Mouse (Mus musculus): ENCODE measurements around the gene Dut. TPM values are rescaled to one million over a fixed set of nuclear protein-coding genes. Genes with fewer than 3 reads are reported as not detected.

Dut gene
- total RNA-seq, 2 experiments from 2014 or later, result 15.1 to 22.6 TPM

DNA sequence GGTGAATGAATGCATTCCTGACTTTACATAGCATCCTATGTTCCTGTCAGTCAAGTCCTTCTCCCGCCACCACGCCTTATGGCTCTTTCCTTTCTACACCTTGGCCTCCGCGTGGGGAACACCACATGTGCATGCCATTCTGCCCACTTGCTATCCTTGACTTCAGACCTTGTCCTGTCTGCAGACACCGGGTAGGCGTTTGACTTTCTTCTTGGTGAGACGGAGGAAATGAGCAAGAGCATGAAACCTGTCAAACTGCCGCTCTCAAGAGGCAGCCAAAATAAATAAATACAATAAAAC lies 55.6 kb downstream of the Dut start:
- DNase-seq (ENCODE audit: low spot score in 2 of 2), result no peak

DNA sequence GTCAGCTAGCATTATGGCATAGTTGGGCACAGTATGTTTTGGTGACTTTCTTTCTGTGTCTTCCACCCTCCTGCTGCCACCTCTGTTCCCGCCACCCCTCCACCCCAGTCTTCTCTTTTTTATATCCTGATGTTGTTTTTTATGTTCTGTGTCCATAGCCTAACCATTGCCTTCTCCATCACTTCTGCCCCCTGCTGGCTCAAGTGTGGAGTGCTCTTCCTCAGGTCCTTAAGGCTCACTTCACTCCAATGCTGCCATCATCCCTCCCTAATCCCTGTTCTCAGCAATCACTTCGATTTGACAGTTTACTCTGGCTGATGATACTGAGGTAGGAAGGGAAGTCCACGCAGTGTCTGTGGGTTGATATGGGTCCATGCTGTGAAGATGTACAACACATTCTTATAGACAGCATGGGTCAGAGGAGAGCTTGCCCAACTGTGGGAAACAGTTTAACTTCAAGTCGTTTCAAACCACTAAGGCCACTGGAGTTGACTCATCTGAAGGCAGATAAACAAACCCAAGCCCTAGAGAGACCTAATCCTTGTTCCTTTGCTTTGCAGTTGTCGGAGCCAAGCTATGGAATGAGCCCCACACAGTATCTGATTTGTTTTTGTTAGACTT lies 56.9 kb downstream of the Dut start:
- DNase-seq (ENCODE audit: low spot score in 2 of 2), result no peak

DNA sequence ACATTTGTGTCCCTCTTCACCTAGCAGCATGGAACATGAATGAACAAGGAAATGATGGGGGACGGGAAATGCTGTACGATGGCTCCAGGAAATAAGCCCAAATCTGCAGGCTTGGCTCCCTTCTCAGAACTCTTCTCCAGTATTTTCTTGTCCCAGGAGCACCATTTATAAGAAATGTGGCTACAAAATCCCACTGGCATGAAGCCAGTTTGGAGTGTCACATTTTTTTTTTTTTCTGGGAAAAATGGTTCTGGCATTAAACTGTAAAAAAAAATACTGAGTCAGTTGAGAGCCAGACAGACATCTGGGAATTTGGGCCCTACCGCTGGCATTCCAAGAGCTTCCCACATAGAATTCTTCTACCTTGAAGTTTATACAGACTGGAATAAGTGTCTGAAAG lies 57.8 kb downstream of the Dut start:
- DNase-seq (ENCODE audit: low spot score in 2 of 2), result no peak

- no peak for DNase-seq (ENCODE audit: low spot score in 2 of 2)
Observed at GRCm38 (mm10) chr2:125305671-125306070, 58.7 kb downstream of the Dut start.

Other genes starting within 250 kb of the Dut start
- gene Slc24a5, start 179.1 kb upstream of the Dut start, total RNA-seq (2021), result under 1 TPM in 1 of 2 experiments, not detected in 1; 0.16 TPM
- gene Myef2, start 123.5 kb upstream of the Dut start, total RNA-seq (2021), result 10 to 100 TPM; 21.5 to 25.9 TPM
- gene Ctxn2, start 110.5 kb upstream of the Dut start, total RNA-seq (2021), result not detected
- not detected for gene Slc12a1, start 94.7 kb upstream of the Dut start, total RNA-seq (2021)